In genomic region chr1:132141753-132142152, GRCm38 (mm10) we compare ENCODE assay signal across 27 mouse cellular contexts. TPM values are rescaled to one million over a fixed set of nuclear protein-coding genes. Genes with fewer than 3 reads are reported as not detected.
A peak's percentile ranks its signal among the peaks of the same experiment; 100 is the strongest.
DNase-seq lines count a peak whose midpoint lies in the region; ATAC-seq and TF ChIP-seq lines count a peak whose summit lies in the region.
"Had no signal": no experiment of that assay in that cellular context is flagged by ENCODE, and none has a peak within 500 bp of the region (broad histone marks: within the 10 kb centered on the region; RNA-seq: fewer than 3 reads in every experiment).

No protein-coding gene starts in this region.

- no peaks in the 10 kb centered on the region for H3K36me3 ChIP-seq in liver, embryonic 11.5 days (ENCODE audit: control insufficient read depth, insufficient read depth, low read length)
- no peaks in the 10 kb centered on the region for H3K36me3 ChIP-seq in liver, embryonic 14.5 days (replicated peaks; ENCODE audit: control insufficient read depth, insufficient read depth, low read depth)
- no peaks in the 10 kb centered on the region for H3K36me3 ChIP-seq in liver, postnatal 0 days (replicated peaks; ENCODE audit: insufficient read depth, low read length)
- H3K36me3 ChIP-seq in limb, embryonic 10.5 days, result no peaks in the 10 kb centered on the region
- H3K36me3 ChIP-seq: embryonic facial prominence, embryonic 13.5 days; forebrain, embryonic 12.5 days; forebrain, embryonic 15.5 days; heart, embryonic 13.5 days; hindbrain, embryonic 12.5 days; hindbrain, embryonic 15.5 days had no signal

- peaks cover 19% of the 10 kb centered on the region for H3K4me1 ChIP-seq in liver, embryonic 11.5 days (replicated peaks; ENCODE audit: control insufficient read depth, insufficient read depth, low read length)
- H3K4me1 ChIP-seq in liver, embryonic 14.5 days (replicated peaks; ENCODE audit: control insufficient read depth in 2 of 2, insufficient read depth in 2 of 2, low read length in 1 of 2), result peaks cover 0 to 2% of the 10 kb centered on the region in 2 experiments; a peak in 1 of 4 replicates
- peaks cover 11% of the 10 kb centered on the region for H3K4me1 ChIP-seq in liver, postnatal 0 days (ENCODE audit: insufficient read depth)
- H3K4me1 ChIP-seq in limb, embryonic 10.5 days, result peaks cover 42% of the 10 kb centered on the region

- H3K27ac ChIP-seq in liver, embryonic 11.5 days (ENCODE audit: low read depth, low read length), result no peak overlapping the region
- no peak overlapping the region for H3K27ac ChIP-seq in liver, embryonic 14.5 days
- no peak overlapping the region for H3K27ac ChIP-seq in liver, postnatal 0 days (ENCODE audit: low read depth)
- H3K27ac ChIP-seq in layer of hippocampus, adult 2 months, result no peak overlapping the region
- H3K27ac ChIP-seq in limb, embryonic 10.5 days, result no peak overlapping the region
- H3K27ac ChIP-seq: embryonic facial prominence, embryonic 13.5 days; forebrain, embryonic 12.5 days; forebrain, embryonic 15.5 days; gastrocnemius, adult 2 months; heart, embryonic 13.5 days; hindbrain, embryonic 12.5 days; hindbrain, embryonic 15.5 days had no signal

- peak; percentile 41 for DNase-seq in adrenal gland, postnatal 14 days
- no peak for DNase-seq in adrenal gland, postnatal 10 days
- no peak for DNase-seq in liver, embryonic 11.5 days (ENCODE audit: low spot score)
- no peak for DNase-seq in liver, embryonic 14.5 days (ENCODE audit: low read depth in 3 of 3, low spot score in 3 of 3)
- no peak for DNase-seq in liver, postnatal 0 days
- no peak for DNase-seq in layer of hippocampus, adult 2 months (ENCODE audit: low spot score in 2 of 2)
- DNase-seq in limb, embryonic 10.5 days (ENCODE audit: low spot score), result no peak
- DNase-seq: adrenal gland, adult 8-10 months; cerebellum, adult 11 months; cerebellum, adult 2 months; cerebellum, adult 9-11 months; cerebellum, postnatal 25 days; gastrocnemius, adult 2 months; gastrocnemius, postnatal 14 days; heart, adult 18-20 months; heart, postnatal 14 days had no signal

- WGBS in liver, embryonic 11.5 days, result 60% methylated on average over 13 of the region's 13 CpGs
- 60% methylated on average over 13 of the region's 13 CpGs for WGBS in liver, embryonic 14.5 days (ENCODE audit: insufficient replicate concordance)
- WGBS in liver, postnatal 0 days (ENCODE audit: insufficient replicate concordance), result 53% methylated on average over 13 of the region's 13 CpGs
- WGBS in limb, embryonic 10.5 days, result 49% methylated on average over 13 of the region's 13 CpGs

- no peak overlapping the region for H3K4me3 ChIP-seq in liver, embryonic 11.5 days (ENCODE audit: low read depth, low read length)
- H3K4me3 ChIP-seq in liver, embryonic 14.5 days (ENCODE audit: insufficient read depth in 1 of 2, low read depth in 2 of 2, low read length in 2 of 2), result no peak overlapping the region
- no peak overlapping the region for H3K4me3 ChIP-seq in liver, postnatal 0 days (ENCODE audit: low read depth, low read length)
- no peak overlapping the region for H3K4me3 ChIP-seq in layer of hippocampus, adult 2 months
- H3K4me3 ChIP-seq in limb, embryonic 10.5 days, result no peak overlapping the region
- H3K4me3 ChIP-seq: embryonic facial prominence, embryonic 13.5 days; erythroblast, embryonic 14.5 days; forebrain, embryonic 12.5 days; forebrain, embryonic 15.5 days; gastrocnemius, adult 2 months; heart, embryonic 13.5 days; hindbrain, embryonic 12.5 days; hindbrain, embryonic 15.5 days had no signal

- peaks cover 21% of the 10 kb centered on the region for H3K27me3 ChIP-seq in liver, embryonic 11.5 days (replicated peaks; ENCODE audit: control insufficient read depth, insufficient read depth, low read length)
- peaks cover 9% of the 10 kb centered on the region for H3K27me3 ChIP-seq in liver, embryonic 14.5 days (ENCODE audit: control insufficient read depth, insufficient read depth, low read length)
- peaks cover 9% of the 10 kb centered on the region; the same call in 1 of the 2 replicates for H3K27me3 ChIP-seq in liver, postnatal 0 days (ENCODE audit: insufficient read depth, low read length)
- peaks cover 43% of the 10 kb centered on the region for H3K27me3 ChIP-seq in limb, embryonic 10.5 days (ENCODE audit: low read depth, poor library complexity, severe bottlenecking)

- TF ChIP-seq EP300 in liver, embryonic 14.5 days (IDR thresholded peaks at IDR 0.05; ENCODE audit: low read depth), result no peak
- no peak for TF ChIP-seq EP300 in liver, postnatal 0 days (IDR thresholded peaks at IDR 0.05; ENCODE audit: low read depth)

- H3K9me3 ChIP-seq in liver, embryonic 11.5 days (ENCODE audit: control insufficient read depth, low read length), result no peaks in the 10 kb centered on the region
- no peaks in the 10 kb centered on the region for H3K9me3 ChIP-seq in liver, embryonic 14.5 days (ENCODE audit: control insufficient read depth, low read length)
- no peaks in the 10 kb centered on the region for H3K9me3 ChIP-seq in liver, postnatal 0 days (ENCODE audit: low read length)
- no peaks in the 10 kb centered on the region for H3K9me3 ChIP-seq in limb, embryonic 10.5 days (replicated peaks)
- H3K9me3 ChIP-seq: embryonic facial prominence, embryonic 13.5 days; forebrain, embryonic 12.5 days; forebrain, embryonic 15.5 days; heart, embryonic 13.5 days; hindbrain, embryonic 12.5 days; hindbrain, embryonic 15.5 days had no signal

- ATAC-seq in liver, embryonic 11.5 days (replicated peaks; ENCODE audit: low FRiP score), result peak; percentile 43
- ATAC-seq in liver, embryonic 14.5 days (ENCODE audit: insufficient read depth), result peak; percentile 65
- ATAC-seq in liver, postnatal 0 days, result peak; percentile 39
- ATAC-seq: activated CD4-positive, CD25-positive, alpha-beta regulatory T cell, adult 4 months; forebrain, embryonic 15.5 days had no signal

- no peak overlapping the region for H3K9ac ChIP-seq in liver, embryonic 11.5 days (ENCODE audit: low read depth, low read length)
- no peak overlapping the region for H3K9ac ChIP-seq in liver, embryonic 14.5 days (replicated peaks)
- H3K9ac ChIP-seq in liver, postnatal 0 days (replicated peaks), result no peak overlapping the region
- H3K9ac ChIP-seq: embryonic facial prominence, embryonic 13.5 days; forebrain, embryonic 12.5 days; forebrain, embryonic 15.5 days; heart, embryonic 13.5 days; hindbrain, embryonic 12.5 days; hindbrain, embryonic 15.5 days had no signal

- no peak overlapping the region for H3K4me2 ChIP-seq in liver, embryonic 11.5 days
- no peak overlapping the region for H3K4me2 ChIP-seq in liver, embryonic 14.5 days (ENCODE audit: low read depth)
- no peak overlapping the region for H3K4me2 ChIP-seq in liver, postnatal 0 days (ENCODE audit: low read depth, low read length)
- H3K4me2 ChIP-seq: embryonic facial prominence, embryonic 13.5 days; forebrain, embryonic 12.5 days; forebrain, embryonic 15.5 days; heart, embryonic 13.5 days; hindbrain, embryonic 12.5 days; hindbrain, embryonic 15.5 days had no signal

- TF ChIP-seq CTCF in liver, embryonic 14.5 days (IDR thresholded peaks at IDR 0.05; ENCODE audit: low read depth), result no peak
- TF ChIP-seq CTCF in liver, postnatal 0 days (IDR thresholded peaks at IDR 0.05; ENCODE audit: low read depth), result no peak
- TF ChIP-seq CTCF in layer of hippocampus, adult 2 months (conservative IDR thresholded peaks at IDR 0.05), result no peak

RNA-seq across cellular contexts. Expression of gene Cdk18, which starts 2.3 kb away (rescaled TPM):
- 16.7 and 17.9 TPM in 2 replicates for total RNA-seq in adrenal gland, postnatal 14 days (2021)
- total RNA-seq in adrenal gland, postnatal 10 days (2021), result 10 to 100 TPM; 14.6 TPM
- 4.1 and 4.4 TPM in 2 replicates for polyA plus RNA-seq in liver, embryonic 11.5 days (2014; fragmentation: Nextera tagmentation; extraction: Ambion mirVana)
- 1.4 and 1.7 TPM in 2 replicates for polyA plus RNA-seq in liver, embryonic 14.5 days (2012; rRNA removed)
- 0.67 and 1.2 TPM in 2 replicates for polyA plus RNA-seq in liver, embryonic 14.5 days (2014; fragmentation: Nextera tagmentation; extraction: Ambion mirVana)
- polyA plus RNA-seq in liver, postnatal 0 days (2015; fragmentation: Nextera tagmentation; extraction: Ambion mirVana), result 3.5 and 4.5 TPM in 2 replicates
- total RNA-seq in layer of hippocampus, adult 2 months (2021), result 10 to 100 TPM; 21.7 to 23.7 TPM
- 3.7 TPM in 2 replicates for polyA plus RNA-seq in limb, embryonic 10.5 days (2016; fragmentation: Nextera tagmentation; extraction: Ambion mirVana)
- polyA plus RNA-seq: activated CD4-positive, CD25-positive, alpha-beta regulatory T cell, adult 4 months; erythroblast, embryonic 14.5 days had no signal

RNA-seq across cellular contexts. Expression of gene Lemd1, which starts 49.5 kb away (rescaled TPM):
- not detected in 2 replicates for total RNA-seq in adrenal gland, postnatal 14 days (2021)
- total RNA-seq in adrenal gland, postnatal 10 days (2021), result under 1 TPM; 0.27 to 0.36 TPM
- 0.27 TPM in 1 of 2 replicates, not detected in the other for polyA plus RNA-seq in liver, embryonic 11.5 days (2014; fragmentation: Nextera tagmentation; extraction: Ambion mirVana)
- polyA plus RNA-seq in liver, embryonic 14.5 days (2012; rRNA removed), result not detected in 2 replicates
- polyA plus RNA-seq in liver, embryonic 14.5 days (2014; fragmentation: Nextera tagmentation; extraction: Ambion mirVana), result not detected in 2 replicates
- polyA plus RNA-seq in liver, postnatal 0 days (2015; fragmentation: Nextera tagmentation; extraction: Ambion mirVana), result not detected in 2 replicates
- under 1 TPM; 0.64 to 0.88 TPM for total RNA-seq in layer of hippocampus, adult 2 months (2021)
- 1.3 and 1.7 TPM in 2 replicates for polyA plus RNA-seq in limb, embryonic 10.5 days (2016; fragmentation: Nextera tagmentation; extraction: Ambion mirVana)
- total RNA-seq: common myeloid progenitor, adult 5-6 weeks; gastrocnemius, adult 2 months; gastrocnemius, postnatal 14 days; heart, adult 18-20 months; heart, postnatal 14 days; hematopoietic stem cell, adult 5-6 weeks had no signal
- polyA plus RNA-seq: activated CD4-positive, CD25-positive, alpha-beta regulatory T cell, adult 4 months; erythroblast, embryonic 14.5 days; heart, embryonic 13.5 days; heart, embryonic 16.5 days had no signal

RNA-seq across cellular contexts. Expression of gene AC124108.1, which starts 49.5 kb away (rescaled TPM):
- 0.11 and 0.15 TPM in 2 replicates for total RNA-seq in adrenal gland, postnatal 14 days (2021)
- under 1 TPM in 1 of 2 experiments, not detected in 1; 0.15 TPM for total RNA-seq in adrenal gland, postnatal 10 days (2021)
- polyA plus RNA-seq in liver, embryonic 11.5 days (2014; fragmentation: Nextera tagmentation; extraction: Ambion mirVana), result 0.04 and 0.08 TPM in 2 replicates
- 0.02 TPM in 1 of 2 replicates, not detected in the other for polyA plus RNA-seq in liver, embryonic 14.5 days (2012; rRNA removed)
- not detected in 2 replicates for polyA plus RNA-seq in liver, embryonic 14.5 days (2014; fragmentation: Nextera tagmentation; extraction: Ambion mirVana)
- not detected in 2 replicates for polyA plus RNA-seq in liver, postnatal 0 days (2015; fragmentation: Nextera tagmentation; extraction: Ambion mirVana)
- under 1 TPM; 0.47 to 0.61 TPM for total RNA-seq in layer of hippocampus, adult 2 months (2021)
- polyA plus RNA-seq in limb, embryonic 10.5 days (2016; fragmentation: Nextera tagmentation; extraction: Ambion mirVana), result 0.64 and 0.65 TPM in 2 replicates
- total RNA-seq: common myeloid progenitor, adult 5-6 weeks; gastrocnemius, adult 2 months; gastrocnemius, postnatal 14 days; heart, postnatal 14 days; hematopoietic stem cell, adult 5-6 weeks had no signal
- polyA plus RNA-seq: activated CD4-positive, CD25-positive, alpha-beta regulatory T cell, adult 4 months; erythroblast, embryonic 14.5 days; heart, embryonic 13.5 days; heart, embryonic 16.5 days had no signal
